Mouse (Mus musculus) myocyte (in vitro differentiated cells): ENCODE data around the gene Frat1. TPM values are rescaled to one million over a fixed set of nuclear protein-coding genes. Genes with fewer than 3 reads are reported as not detected.
"Not testable (repeated sequence)": the region's sequence is repeated elsewhere in the genome, so short reads cannot be mapped to it uniquely, and the experiment has no call there.

Source experiments
- H3K27me3 ChIP-seq: one replicate; pipeline ENCODE4 v1.6.1; 2011; ENCODE audit not compliant: control insufficient read depth, insufficient read depth, insufficient read length
- H3K36me3 ChIP-seq: one replicate; pipeline ENCODE4 v1.6.1; 2011; ENCODE audit not compliant: control insufficient read depth, insufficient read depth
- H3K4me2 ChIP-seq: one replicate; pipeline ENCODE4 v1.6.1; 2011; ENCODE audit warnings: low read depth, control low read depth
- H3K4me3 ChIP-seq: one replicate; pipeline ENCODE4 v1.5.1; 2011; ENCODE audit warnings: mild to moderate bottlenecking, control low read depth, moderate library complexity
- H3K79me2 ChIP-seq: one replicate; pipeline ENCODE4 v1.6.1; 2011; ENCODE audit not compliant: control insufficient read depth, insufficient read depth
- H3ac ChIP-seq: one replicate; pipeline ENCODE4 v1.6.1; 2011; ENCODE audit not compliant: control insufficient read depth, insufficient read length
- CEBPB ChIP-seq: IDR thresholded peaks from 2 replicates; pipeline ENCODE4 v1.6.1; 2011; ENCODE audit warnings: mild to moderate bottlenecking, moderate library complexity; ENCODE audit not compliant: poor library complexity, insufficient read depth, severe bottlenecking
- E2F4 ChIP-seq: IDR thresholded peaks from one replicate; pipeline ENCODE4 v1.6.1; 2011; ENCODE audit warnings: mild to moderate bottlenecking, control low read depth, moderate library complexity; ENCODE audit not compliant: insufficient read depth
- MAX ChIP-seq: IDR thresholded peaks from one replicate; pipeline ENCODE4 v1.6.1; 2011; ENCODE audit warnings: low read depth, mild to moderate bottlenecking, control low read depth
- MYOD1 ChIP-seq, 3 experiments: IDR thresholded peaks; one replicate each; pipeline ENCODE4 v1.6.1; 2011; ENCODE audit warnings: control low read depth in 2 of 3, low read depth in 2 of 3, mild to moderate bottlenecking in 2 of 3, moderate library complexity in 1 of 3; ENCODE audit not compliant: insufficient read length in 2 of 3, control insufficient read depth in 1 of 3
- MYOG ChIP-seq, 3 experiments: IDR thresholded peaks; one replicate each; pipeline ENCODE4 v1.6.1; 2011; ENCODE audit warnings: control low read depth in 2 of 3, low read depth in 2 of 3, mild to moderate bottlenecking in 2 of 3; ENCODE audit not compliant: insufficient read length in 2 of 3, control insufficient read depth in 1 of 3, insufficient read depth in 1 of 3
- POLR2A ChIP-seq: IDR thresholded peaks from one replicate; pipeline ENCODE4 v1.6.1; 2011; ENCODE audit warnings: low read depth, mild to moderate bottlenecking, control low read depth, moderate library complexity; ENCODE audit not compliant: insufficient read length
- POLR2AphosphoS2 ChIP-seq: IDR thresholded peaks from one replicate; pipeline ENCODE4 v1.6.1; 2011; ENCODE audit warnings: low read depth, control low read depth; ENCODE audit not compliant: insufficient read length
- REST ChIP-seq: IDR thresholded peaks from one replicate; pipeline ENCODE4 v1.6.1; 2011; ENCODE audit warnings: mild to moderate bottlenecking, control low read depth, moderate library complexity; ENCODE audit not compliant: insufficient read depth, insufficient read length
- SRF ChIP-seq: IDR thresholded peaks from one replicate; pipeline ENCODE4 v1.6.1; 2011; ENCODE audit warnings: low read depth; ENCODE audit not compliant: control insufficient read depth, insufficient read length
- TCF12 ChIP-seq: IDR thresholded peaks from one replicate; pipeline ENCODE4 v1.6.1; 2011; ENCODE audit warnings: mild to moderate bottlenecking, control low read depth; ENCODE audit not compliant: poor library complexity, insufficient read depth, severe bottlenecking
- TCF3 ChIP-seq: IDR thresholded peaks from one replicate; pipeline ENCODE4 v1.6.1; 2011; ENCODE audit warnings: low read depth, control low read depth; ENCODE audit not compliant: insufficient read length
- USF1 ChIP-seq: IDR thresholded peaks from one replicate; pipeline ENCODE4 v1.6.1; 2011; ENCODE audit warnings: low read depth, mild to moderate bottlenecking, control low read depth, moderate library complexity
- polyA plus RNA-seq: library from polyadenylated mRNA; unstranded; fragments of >200 nt; fragmentation: generic; extraction: Trizol; gene quantifications from one replicate; pipeline ENCODE4 v1.2.1, GENCODE M21; 2012; ENCODE audit warnings: missing spikeins

The Frat1 gene
- polyA plus RNA-seq, 1 experiment, result 0.19 TPM

- Histone ChIP-seq H3K27me3 (peaks cover 53% of the 10 kb centered on the region), H3K4me2 (no peak overlapping the region), H3ac (no peak overlapping the region), H3K79me2 (no peaks in the 10 kb centered on the region), H3K4me3 (no peak overlapping the region), H3K36me3 (no peaks in the 10 kb centered on the region)
- TF ChIP-seq E2F4 (no peak), MYOD1 (IDR thresholded peaks at IDR 0.05; ENCODE audit: control insufficient read depth in 1 of 3, insufficient read length in 2 of 3, low read depth in 2 of 3) (no peak), POLR2A (no peak), USF1 (no peak), REST (no peak), MYOG (IDR thresholded peaks at IDR 0.05; ENCODE audit: control insufficient read depth in 1 of 3, insufficient read depth in 1 of 3, insufficient read length in 2 of 3, low read depth in 2 of 3) (no peak), TCF3 (no peak), CEBPB (no peak), SRF (no peak), TCF12 (no peak), MAX (no peak)
These were observed 12.9 kb downstream of the Frat1 start for GRCm38 (mm10) chr19:41842706-41843105.

DNA sequence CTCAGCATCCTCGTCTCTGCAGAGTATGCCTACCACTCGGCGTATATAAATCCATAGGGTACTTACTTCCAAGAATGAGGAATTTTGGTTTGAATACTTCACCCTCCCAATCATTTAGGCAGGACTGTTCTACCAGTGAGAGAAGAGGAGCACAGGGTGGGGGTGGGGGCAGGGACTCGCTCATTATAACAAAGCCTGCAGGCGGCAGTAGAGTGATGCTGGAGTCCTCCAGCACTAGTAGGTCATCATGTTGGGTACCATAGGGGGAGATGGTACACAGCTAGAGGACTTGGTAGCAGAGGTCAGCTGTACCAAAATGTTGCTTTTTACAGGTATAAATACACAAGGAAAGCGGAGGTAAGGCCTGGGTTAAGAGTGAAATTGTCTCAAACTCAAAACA, 14.6 kb downstream of the Frat1 start:
- Histone ChIP-seq H3K4me2 (no peak overlapping the region), H3K27me3 (peaks cover 49% of the 10 kb centered on the region), H3K79me2 (no peaks in the 10 kb centered on the region), H3ac (no peak overlapping the region), H3K4me3 (no peak overlapping the region), H3K36me3 (no peaks in the 10 kb centered on the region)
- no peak for TF ChIP-seq MYOD1 (IDR thresholded peaks at IDR 0.05; ENCODE audit: control insufficient read depth in 1 of 3, insufficient read length in 2 of 3, low read depth in 2 of 3)
- TF ChIP-seq MYOG (IDR thresholded peaks at IDR 0.05; ENCODE audit: control insufficient read depth in 1 of 3, insufficient read depth in 1 of 3, insufficient read length in 2 of 3, low read depth in 2 of 3), result no peak
- TF ChIP-seq CEBPB, result no peak
- no peak for TF ChIP-seq TCF3
- TF ChIP-seq SRF, result no peak
- TF ChIP-seq REST, result no peak
- TF ChIP-seq POLR2A, result no peak
- TF ChIP-seq MAX, result no peak
- no peak for TF ChIP-seq TCF12
- TF ChIP-seq E2F4, result no peak
- TF ChIP-seq POLR2AphosphoS2, result no peak
- no peak for TF ChIP-seq USF1

GRCm38 (mm10) chr19:41846366-41847090, 16.8 kb downstream of the Frat1 start:
- Histone ChIP-seq H3K79me2 (no peaks in the 10 kb centered on the region), H3K4me3 (peak overlapping the region; percentile 36), H3K36me3 (no peaks in the 10 kb centered on the region), H3ac (no peak overlapping the region), H3K27me3 (peaks cover 30% of the 10 kb centered on the region), H3K4me2 (peak overlapping the region; percentile 87)
- TF ChIP-seq E2F4, result no peak
- no peak for TF ChIP-seq POLR2AphosphoS2
- TF ChIP-seq CEBPB, result no peak
- no peak for TF ChIP-seq POLR2A
- no peak for TF ChIP-seq USF1
- TF ChIP-seq REST, result no peak
- no peak for TF ChIP-seq TCF12
- TF ChIP-seq MYOD1 (IDR thresholded peaks at IDR 0.05; ENCODE audit: control insufficient read depth in 1 of 3, insufficient read length in 2 of 3, low read depth in 2 of 3), result no peak

DNA sequence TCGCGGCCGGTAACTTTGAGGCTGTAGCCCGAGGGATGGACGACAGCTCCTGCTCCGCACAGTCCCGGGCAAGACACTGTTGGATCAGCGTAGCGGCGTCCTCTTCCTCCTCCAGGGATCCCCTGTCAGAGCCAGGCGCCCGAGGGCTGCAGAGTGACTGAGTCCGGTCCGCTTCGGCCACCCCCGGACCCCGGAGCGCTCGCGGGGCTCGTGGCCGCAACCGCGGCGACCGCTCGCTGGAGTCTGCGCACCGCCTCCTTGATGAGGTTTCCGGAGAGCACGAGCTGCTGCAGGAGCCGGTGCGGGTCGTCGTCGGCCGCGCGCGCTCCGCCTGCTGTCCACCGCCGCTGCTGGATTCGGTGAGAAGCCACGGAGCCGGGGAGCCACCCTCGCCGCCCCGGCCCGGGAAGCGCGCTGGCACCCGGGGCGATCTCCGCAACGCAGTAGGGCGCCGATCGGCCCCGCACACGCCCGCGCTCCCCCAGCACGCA, 17.4 kb downstream of the Frat1 start:
- TF ChIP-seq CEBPB (no peak), MAX (no peak), USF1 (no peak), MYOG (IDR thresholded peaks at IDR 0.05; ENCODE audit: control insufficient read depth in 1 of 3, insufficient read depth in 1 of 3, insufficient read length in 2 of 3, low read depth in 2 of 3) (peak in 1 of 3 experiments; percentile 3), TCF12 (no peak), E2F4 (no peak), TCF3 (no peak), POLR2A (no peak), POLR2AphosphoS2 (no peak), REST (no peak), MYOD1 (IDR thresholded peaks at IDR 0.05; ENCODE audit: control insufficient read depth in 1 of 3, insufficient read length in 2 of 3, low read depth in 2 of 3) (peak in 1 of 3 experiments; percentile 13), SRF (no peak)
- Histone ChIP-seq H3K79me2 (no peaks in the 10 kb centered on the region), H3ac (peak overlapping the region; percentile 44), H3K36me3 (no peaks in the 10 kb centered on the region), H3K27me3 (peaks cover 29% of the 10 kb centered on the region), H3K4me3 (peak overlapping the region; percentile 36), H3K4me2 (peak overlapping the region; percentile 87)

DNA sequence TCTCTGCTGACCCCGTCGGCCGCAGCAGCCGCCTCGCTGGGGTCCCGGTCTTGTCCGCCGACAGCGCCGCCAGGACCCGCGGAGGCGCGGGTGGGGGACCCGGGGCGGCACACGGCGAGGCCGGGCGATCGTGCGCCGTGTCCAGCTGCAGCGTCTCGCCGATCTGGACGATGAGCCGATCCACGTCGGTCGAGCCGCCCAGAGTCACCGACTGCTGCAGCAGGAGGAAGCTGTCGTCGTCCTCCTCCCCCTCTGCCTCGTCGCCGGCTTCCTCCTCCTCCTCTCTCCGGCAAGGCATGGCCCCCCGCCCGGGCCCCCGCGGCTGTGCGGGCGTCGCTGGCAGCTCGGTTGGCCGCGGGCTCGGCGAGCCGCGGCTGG, 17.8 kb downstream of the Frat1 start:
- not testable (repeated sequence) for H3K79me2 ChIP-seq, H3K36me3 ChIP-seq
- peaks cover 26% of the 10 kb centered on the region for H3K27me3 ChIP-seq
- peak overlapping the region; percentile 36 for H3K4me3 ChIP-seq
- peak overlapping the region; percentile 87 for H3K4me2 ChIP-seq
- H3ac ChIP-seq, result peak overlapping the region; percentile 44
